Mouse (Mus musculus): Measurements from ENCODE around the gene Inafm2.

- TF ChIP-seq CTCF (conservative IDR thresholded peaks at IDR 0.05; ENCODE audit: insufficient read depth, insufficient read length, low read depth, low read length) (no peak), POLR2A (IDR thresholded peaks at IDR 0.05; ENCODE audit: low read depth, low read length) (no peak)
These were observed 32.9 kb downstream of the Inafm2 start for GRCm38 (mm10) chr2:118778418-118778817.
